Mouse (Mus musculus): Measurements from ENCODE around the gene Tmem45b.
A peak's percentile ranks its signal among the peaks of the same experiment; 100 is the strongest.

Gene Tmem45b

GRCm38 (mm10) chr9:31400441-31400840 is 63.8 kb downstream of the Tmem45b start:
- DNase-seq (ENCODE audit: low spot score): peak; percentile 51

GRCm38 (mm10) chr9:31387206-31387605 is 77.1 kb downstream of the Tmem45b start:
- no peak for DNase-seq (ENCODE audit: low spot score)

- peak; percentile 20 for DNase-seq (ENCODE audit: low spot score)
These were observed 77.7 kb downstream of the Tmem45b start for GRCm38 (mm10) chr9:31386368-31387180.

GRCm38 (mm10) chr9:31385947-31386354 is 78.3 kb downstream of the Tmem45b start, which contains the start of gene Nfrkb:
Gene Nfrkb, plus strand, starts transcription at chr9:31386192.
- DNase-seq (ENCODE audit: low spot score): peak; percentile 91

GRCm38 (mm10) chr9:31385500-31385869 is 78.8 kb downstream of the Tmem45b start:
- no peak for DNase-seq (ENCODE audit: low spot score)

- no peak for DNase-seq (ENCODE audit: low spot score)
These were observed 79.3 kb downstream of the Tmem45b start for GRCm38 (mm10) chr9:31384786-31385499.

GRCm38 (mm10) chr9:31376661-31377060 is 87.6 kb downstream of the Tmem45b start:
- no peak for DNase-seq (ENCODE audit: low spot score)

Data from MN1 (cell line).